Mouse (Mus musculus) gonadal fat pad, adult 2 months (tissue): ENCODE results near the gene Cop1. TPM values are rescaled to one million over a fixed set of nuclear protein-coding genes. Genes with fewer than 3 reads are reported as not detected.
"Not testable (repeated sequence)": the region's sequence is repeated elsewhere in the genome, so short reads cannot be mapped to it uniquely, and the experiment has no call there.

ENCODE experiments used
- DNase-seq: peaks from one replicate; pipeline ENCODE4 v3.0.0-alpha.2; 2012; ENCODE audit warnings: low read depth
- polyA plus RNA-seq: library from polyadenylated mRNA; depleted of rRNA; stranded (reverse); fragments of >200 nt; gene quantifications from 2 replicates; pipeline ENCODE4 v1.2.3, GENCODE M21; 2012; rRNA removed

The Cop1 gene
- polyA plus RNA-seq = 47.5 and 55.8 TPM in 2 replicates

- not testable (repeated sequence) for DNase-seq
Observed at GRCm38 (mm10) chr1:159231781-159232571, at the start of gene Cop1. Cop1 (plus strand) TSS chr1:159232320.

- DNase-seq = peak; percentile 90
Observed at GRCm38 (mm10) chr1:159186741-159187140, 45.4 kb upstream of the Cop1 start.

DNA sequence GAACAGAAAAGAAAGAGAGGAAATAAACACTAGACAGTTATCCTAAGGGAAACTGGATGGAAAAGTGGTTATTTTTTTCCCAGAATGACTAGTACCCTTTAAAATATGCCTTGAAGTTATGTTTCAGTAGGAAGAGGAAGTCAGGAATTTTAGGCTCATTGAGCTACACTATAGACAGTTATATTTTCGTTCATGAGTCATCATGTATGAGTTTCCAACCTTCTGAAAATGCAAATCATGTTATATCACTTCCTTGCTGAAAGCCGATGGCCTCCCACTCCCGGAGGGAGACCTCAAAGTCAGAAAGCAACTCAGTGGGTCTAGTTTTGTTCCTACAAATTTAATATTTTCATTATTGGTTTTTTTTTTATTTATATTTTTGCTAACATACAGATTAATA lies 33.5 kb upstream of the Cop1 start:
- DNase-seq = no peak

- no peak for DNase-seq
Observed at GRCm38 (mm10) chr1:159199606-159200005, 32.5 kb upstream of the Cop1 start.

GRCm38 (mm10) chr1:159201220-159201619 lies 30.9 kb upstream of the Cop1 start:
- DNase-seq = no peak

- DNase-seq = no peak
Observed at GRCm38 (mm10) chr1:159211711-159212110, 20.4 kb upstream of the Cop1 start.

DNA sequence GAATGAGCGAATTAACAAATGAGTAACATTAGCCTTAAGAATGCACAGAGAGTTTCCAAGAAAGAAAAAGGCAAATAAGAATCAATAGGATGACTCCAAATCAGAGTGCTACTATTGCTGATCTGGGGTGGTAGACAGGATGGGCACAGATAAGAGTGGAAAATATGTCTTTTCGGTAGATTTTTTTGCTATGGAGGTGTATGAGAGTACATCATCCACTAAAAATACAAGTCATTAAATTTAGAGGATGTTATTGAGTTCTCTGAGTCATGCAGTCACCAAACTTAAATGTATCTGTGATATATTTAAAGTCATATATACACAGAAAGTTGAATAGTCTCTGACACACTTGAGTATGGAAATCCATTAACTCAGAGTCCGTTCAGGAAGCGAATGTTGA lies 14.7 kb upstream of the Cop1 start:
- no peak for DNase-seq

DNA sequence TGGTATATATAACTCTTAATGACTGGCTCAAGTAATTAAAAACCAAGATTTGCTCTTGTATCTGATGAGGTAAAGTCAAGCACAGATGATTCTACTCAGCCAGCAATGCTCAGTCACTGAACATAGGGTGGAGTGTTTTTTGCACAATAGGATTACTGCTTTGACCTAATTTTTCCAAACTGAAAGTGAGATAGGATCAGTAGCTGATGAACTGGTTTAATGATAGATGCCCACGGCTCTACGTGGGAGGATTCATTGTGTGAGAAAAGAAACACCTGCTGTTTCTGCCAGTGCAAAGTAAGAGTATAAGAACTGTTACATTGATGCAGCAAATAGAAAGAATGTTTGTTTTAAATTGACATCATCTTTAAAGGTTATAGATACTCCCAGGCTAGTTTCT lies 10.1 kb upstream of the Cop1 start:
- peak; percentile 95 for DNase-seq

GRCm38 (mm10) chr1:159225064-159225824 lies 6.9 kb upstream of the Cop1 start:
- DNase-seq = no peak

DNA sequence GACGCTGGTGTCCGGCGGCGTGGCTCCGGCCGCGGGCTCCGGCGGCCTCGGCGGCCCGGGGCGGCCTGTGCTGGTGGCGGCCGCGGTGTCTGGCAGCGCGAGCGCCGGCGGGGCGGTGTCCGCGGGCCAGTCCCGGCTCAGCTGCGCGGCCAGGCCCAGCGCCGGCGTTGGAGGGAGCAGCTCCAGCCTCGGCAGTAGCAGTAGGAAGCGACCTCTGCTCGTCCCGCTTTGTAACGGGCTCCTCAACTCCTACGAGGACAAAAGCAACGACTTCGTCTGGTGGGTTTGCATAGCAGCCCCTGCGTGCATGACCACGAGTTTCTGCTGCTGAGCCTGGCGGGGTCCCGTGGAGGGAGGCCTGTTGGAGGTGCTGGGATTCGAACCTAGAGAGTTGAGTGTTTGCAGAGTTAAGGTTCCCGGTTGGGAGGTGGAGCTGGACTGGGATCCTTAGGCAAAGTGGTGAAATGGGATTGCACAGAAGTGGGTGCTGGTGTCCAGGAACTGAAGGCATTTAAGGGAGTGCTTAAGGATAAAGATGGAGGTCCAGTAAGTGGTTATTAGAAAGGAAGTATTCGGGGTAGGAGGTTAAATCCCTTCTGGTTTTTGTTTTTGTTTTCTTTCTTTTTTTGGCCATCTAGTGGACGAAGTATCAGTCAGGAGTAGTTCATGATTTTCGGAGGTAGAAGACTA lies 597 bp downstream of the Cop1 start:
- DNase-seq = not testable (repeated sequence)

GRCm38 (mm10) chr1:159233426-159233825 lies 1.3 kb downstream of the Cop1 start:
- no peak for DNase-seq

DNA sequence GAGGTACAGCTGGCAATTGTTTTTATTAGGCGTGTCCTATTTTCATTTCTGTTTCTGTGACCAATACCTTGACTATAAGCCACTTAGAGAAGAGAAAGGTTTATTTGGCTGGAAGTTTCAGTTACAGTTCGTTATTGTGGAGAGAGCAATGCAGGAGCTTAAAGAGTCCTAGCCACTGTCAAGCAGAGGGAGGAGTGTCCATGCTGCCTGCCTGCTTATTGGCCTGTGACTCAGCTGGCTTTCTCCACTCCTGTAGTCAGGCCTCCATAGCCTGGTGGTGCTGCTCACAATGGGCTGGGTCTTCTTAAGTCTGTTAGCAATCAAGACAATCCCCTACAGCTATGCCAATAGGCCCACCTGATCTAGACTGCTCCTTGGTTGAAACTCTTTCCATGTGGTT lies 2.4 kb downstream of the Cop1 start:
- DNase-seq = no peak

- no peak for DNase-seq
Observed at GRCm38 (mm10) chr1:159235674-159236073, 3.6 kb downstream of the Cop1 start.

DNA sequence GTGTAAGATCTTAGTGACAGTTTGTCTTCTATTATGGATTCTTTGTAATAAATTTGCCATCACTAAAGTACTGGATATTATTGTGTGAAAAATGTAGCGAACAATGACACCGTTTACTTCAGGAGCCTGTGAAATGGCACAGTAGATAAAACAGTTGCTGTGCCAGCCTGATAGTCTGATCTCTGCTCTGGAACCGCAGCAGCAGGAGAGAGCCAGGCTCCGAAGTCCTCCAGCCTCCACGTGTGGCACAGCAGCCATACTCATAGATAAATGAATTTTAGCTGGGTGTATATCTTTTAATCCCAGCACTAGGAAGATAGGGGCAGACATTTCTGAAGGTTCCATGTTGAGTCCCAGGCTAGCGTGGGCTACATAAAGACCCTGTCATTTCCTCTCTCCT lies 6.0 kb downstream of the Cop1 start:
- no peak for DNase-seq

- no peak for DNase-seq
Observed at GRCm38 (mm10) chr1:159250320-159250719, 18.2 kb downstream of the Cop1 start.

GRCm38 (mm10) chr1:159253078-159253477 lies 21.0 kb downstream of the Cop1 start:
- DNase-seq = no peak

GRCm38 (mm10) chr1:159254906-159255685 lies 23.0 kb downstream of the Cop1 start:
- DNase-seq = no peak

DNA sequence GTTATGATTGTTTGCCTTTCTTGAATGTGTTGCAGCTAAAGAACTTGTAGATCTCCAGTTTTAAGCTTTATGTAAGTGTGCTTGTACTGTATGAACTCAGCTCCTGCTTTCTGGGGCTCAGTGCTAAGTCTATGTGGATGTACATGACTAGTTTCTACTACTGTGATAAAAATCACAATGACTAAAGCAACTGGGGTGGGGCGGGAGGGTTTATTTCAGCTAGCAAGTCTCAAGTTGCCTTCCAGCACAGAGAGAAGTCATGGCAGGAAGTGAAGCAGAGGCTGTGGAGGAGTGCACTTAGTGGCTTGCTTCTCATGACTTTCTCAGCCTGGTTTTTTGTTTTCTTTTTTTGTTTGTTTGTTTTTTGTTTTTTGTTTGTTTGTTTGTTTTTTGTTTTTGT lies 24.4 kb downstream of the Cop1 start:
- no peak for DNase-seq

- DNase-seq = no peak
Observed at GRCm38 (mm10) chr1:159263820-159264219, 31.7 kb downstream of the Cop1 start.

DNA sequence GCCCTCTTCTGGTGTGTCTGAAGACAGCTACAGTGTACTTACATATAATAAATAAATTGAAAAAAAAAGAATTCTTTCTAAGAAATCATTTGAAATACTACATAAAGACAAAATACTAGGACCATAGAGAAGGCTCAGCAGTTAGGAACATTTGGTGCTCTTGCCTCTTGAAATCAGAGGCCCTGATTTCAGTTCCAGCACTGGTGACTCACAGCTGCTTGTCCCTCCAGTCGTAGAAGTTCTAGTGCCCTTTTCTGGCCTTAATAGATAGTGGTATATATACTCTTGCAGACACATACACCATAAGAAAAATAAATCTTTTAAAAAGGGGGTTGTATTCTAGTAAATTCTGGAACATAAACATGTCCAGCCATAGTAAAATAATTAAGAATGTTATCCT lies 48.0 kb downstream of the Cop1 start:
- no peak for DNase-seq

- peak; percentile 33 for DNase-seq
Observed at GRCm38 (mm10) chr1:159281861-159282260, 49.7 kb downstream of the Cop1 start.

DNA sequence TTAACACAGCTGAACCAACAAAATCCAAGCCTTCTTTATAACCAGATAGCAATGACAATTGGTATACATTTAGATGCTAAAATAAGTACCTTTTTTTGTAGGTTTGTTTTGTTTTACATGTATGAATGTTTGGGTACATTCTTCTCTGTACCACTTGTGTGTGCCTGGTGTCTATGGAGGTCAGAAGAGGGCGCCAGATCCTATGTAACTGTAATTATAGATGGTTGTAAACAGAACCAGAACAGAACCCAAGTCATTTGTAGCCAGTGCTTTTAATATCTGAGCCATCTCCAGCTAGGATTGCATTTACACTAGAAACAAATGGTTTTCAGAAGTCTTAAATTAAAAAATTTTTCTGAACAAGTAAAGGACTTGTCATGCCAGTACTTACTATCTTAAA lies 54.7 kb downstream of the Cop1 start:
- DNase-seq = no peak
